Mouse (Mus musculus) liver, embryonic 16.5 days (tissue): Measurements from ENCODE around the gene Cwc22. TPM values are rescaled to one million over a fixed set of nuclear protein-coding genes. Genes with fewer than 3 reads are reported as not detected.

Experiments used
- ATAC-seq: fragments of 200-750 bp; cut with Nextera tagmentation; 2 replicates; pipeline ENCODE4 v1.8.0; 2017; ENCODE audit warnings: low read depth, mild to moderate bottlenecking, moderate number of reproducible peaks, moderate library complexity
- H3K27ac ChIP-seq: fragments of 300-500 bp; sonication (generic); 2 replicates; pipeline ENCODE4 v1.5.1; 2014; ENCODE audit warnings: mild to moderate bottlenecking, low read length
- H3K27me3 ChIP-seq: fragments of 300-500 bp; sonication (generic); 2 replicates; pipeline ENCODE4 v1.6.1; 2014; ENCODE audit warnings: low read depth, low read length, mixed read lengths; ENCODE audit not compliant: control insufficient read depth, insufficient read depth
- H3K36me3 ChIP-seq: fragments of 300-500 bp; sonication (generic); 2 replicates; pipeline ENCODE4 v1.6.1; 2014; ENCODE audit warnings: mild to moderate bottlenecking; ENCODE audit not compliant: control insufficient read depth, insufficient read depth
- H3K4me1 ChIP-seq: fragments of 300-500 bp; sonication (generic); 2 replicates; pipeline ENCODE4 v1.6.1; 2014; ENCODE audit warnings: low read depth, low read length, mixed read lengths; ENCODE audit not compliant: control insufficient read depth
- H3K4me2 ChIP-seq: fragments of 300-500 bp; sonication (generic); 2 replicates; pipeline ENCODE4 v1.6.1; 2014; ENCODE audit warnings: low read depth, low read length, mixed read lengths
- H3K4me3 ChIP-seq: fragments of 300-500 bp; sonication (generic); 2 replicates; pipeline ENCODE4 v1.5.1; 2014; ENCODE audit warnings: low read depth, mild to moderate bottlenecking, low read length
- H3K9ac ChIP-seq: fragments of 300-500 bp; sonication (generic); 2 replicates; pipeline ENCODE4 v1.6.1; 2014; ENCODE audit warnings: low read depth, low read length
- H3K9me3 ChIP-seq: fragments of 300-500 bp; sonication (generic); replicated peaks from 2 replicates; pipeline ENCODE4 v1.6.1; 2016; ENCODE audit warnings: low read length; ENCODE audit not compliant: control insufficient read depth
- WGBS: fragments of 180-500 bp; shearing (Covaris S2); extraction: QIAGEN DNeasy Blood & Tissue Kit; methylation state at CpG from one replicate; pipeline ENCODE4 v1.1.7; 2014; ENCODE audit not compliant: insufficient replicate concordance; 5-methylcytosine and 5-hydroxymethylcytosine counted together
- polyA plus RNA-seq: library from polyadenylated mRNA; unstranded; fragments of >200 nt; fragmentation: Nextera tagmentation; extraction: Ambion mirVana; gene quantifications from 2 replicates; pipeline ENCODE4 v1.2.1, GENCODE M21; 2015

Gene Cwc22
- polyA plus RNA-seq, 1 experiment from 2014 or later = 11.7 TPM

GRCm38 (mm10) chr2:77973296-77973695 is 27.1 kb upstream of the Cwc22 start:
- Histone ChIP-seq H3K36me3 (no peaks in the 10 kb centered on the region), H3K4me2 (no peak overlapping the region), H3K4me1 (no peaks in the 10 kb centered on the region), H3K4me3 (no peak overlapping the region), H3K9ac (no peak overlapping the region), H3K27ac (no peak overlapping the region), H3K9me3 (no peaks in the 10 kb centered on the region; the same call in 1 of the 2 replicates), H3K27me3 (no peaks in the 10 kb centered on the region)
- ATAC-seq = no peak
- WGBS = 45% methylated on average over 2 of the region's 2 CpGs

- H3K27ac ChIP-seq = no peak overlapping the region
- ATAC-seq = no peak
- no peaks in the 10 kb centered on the region for H3K4me1 ChIP-seq
Observed at GRCm38 (mm10) chr2:77972541-77972940, 26.4 kb upstream of the Cwc22 start.

GRCm38 (mm10) chr2:77971871-77972270 is 25.7 kb upstream of the Cwc22 start:
- no peak overlapping the region for H3K27ac ChIP-seq
- no peaks in the 10 kb centered on the region for H3K4me1 ChIP-seq
- H3K9ac ChIP-seq = no peak overlapping the region
- no peaks in the 10 kb centered on the region for H3K9me3 ChIP-seq
- no peak for ATAC-seq
- H3K27me3 ChIP-seq = no peaks in the 10 kb centered on the region
- H3K4me2 ChIP-seq = no peak overlapping the region
- 71% methylated on average over 1 of the region's 1 CpGs for WGBS
- H3K4me3 ChIP-seq = no peak overlapping the region
- H3K36me3 ChIP-seq = no peaks in the 10 kb centered on the region

More at GRCm38 (mm10) chr2:77972541-77972940, 26.4 kb upstream of the Cwc22 start:
- H3K4me3 ChIP-seq = no peak overlapping the region
- no peaks in the 10 kb centered on the region for H3K27me3 ChIP-seq
- H3K9ac ChIP-seq = no peak overlapping the region
- H3K9me3 ChIP-seq = no peaks in the 10 kb centered on the region; the same call in 1 of the 2 replicates
- no peak overlapping the region for H3K4me2 ChIP-seq
- H3K36me3 ChIP-seq = no peaks in the 10 kb centered on the region
- 72% methylated on average over 2 of the region's 2 CpGs for WGBS

GRCm38 (mm10) chr2:77971361-77971760 is 25.2 kb upstream of the Cwc22 start:
- no peak overlapping the region for H3K27ac ChIP-seq
- no peak overlapping the region for H3K4me3 ChIP-seq
- no peaks in the 10 kb centered on the region for H3K9me3 ChIP-seq
- H3K9ac ChIP-seq = no peak overlapping the region
- H3K4me2 ChIP-seq = no peak overlapping the region
- WGBS = 49% methylated on average over 2 of the region's 2 CpGs
- H3K4me1 ChIP-seq = no peaks in the 10 kb centered on the region
- H3K27me3 ChIP-seq = no peaks in the 10 kb centered on the region
- ATAC-seq = no peak
- H3K36me3 ChIP-seq = no peaks in the 10 kb centered on the region

- no peak overlapping the region for H3K4me3 ChIP-seq
- H3K9me3 ChIP-seq = no peaks in the 10 kb centered on the region
- no peak for ATAC-seq
- WGBS = 55% methylated on average over 3 of the region's 3 CpGs
- no peak overlapping the region for H3K4me2 ChIP-seq
- H3K9ac ChIP-seq = no peak overlapping the region
- no peaks in the 10 kb centered on the region for H3K27me3 ChIP-seq
- H3K36me3 ChIP-seq = no peaks in the 10 kb centered on the region
- no peaks in the 10 kb centered on the region for H3K4me1 ChIP-seq
- H3K27ac ChIP-seq = no peak overlapping the region
Observed at GRCm38 (mm10) chr2:77970556-77970955, 24.4 kb upstream of the Cwc22 start.

GRCm38 (mm10) chr2:77969956-77970355 is 23.8 kb upstream of the Cwc22 start:
- no peaks in the 10 kb centered on the region for H3K36me3 ChIP-seq
- ATAC-seq = no peak
- WGBS = 85% methylated on average over 4 of the region's 4 CpGs
- H3K27me3 ChIP-seq = no peaks in the 10 kb centered on the region
- H3K9ac ChIP-seq = no peak overlapping the region
- H3K9me3 ChIP-seq = no peaks in the 10 kb centered on the region
- H3K4me2 ChIP-seq = no peak overlapping the region
- H3K27ac ChIP-seq = no peak overlapping the region
- no peak overlapping the region for H3K4me3 ChIP-seq
- no peaks in the 10 kb centered on the region for H3K4me1 ChIP-seq

- Histone ChIP-seq H3K4me3 (no peak overlapping the region), H3K9me3 (no peaks in the 10 kb centered on the region), H3K9ac (no peak overlapping the region), H3K4me2 (no peak overlapping the region), H3K27me3 (no peaks in the 10 kb centered on the region), H3K27ac (no peak overlapping the region), H3K4me1 (no peaks in the 10 kb centered on the region), H3K36me3 (no peaks in the 10 kb centered on the region)
- ATAC-seq = no peak
- WGBS = 71% methylated on average over 3 of the region's 3 CpGs
Observed at GRCm38 (mm10) chr2:77962450-77963193, 16.4 kb upstream of the Cwc22 start.

- H3K27me3 ChIP-seq = no peaks in the 10 kb centered on the region
- H3K36me3 ChIP-seq = no peaks in the 10 kb centered on the region
- no peak overlapping the region for H3K4me2 ChIP-seq
- no peak overlapping the region for H3K4me3 ChIP-seq
- 48% methylated on average over 1 of the region's 1 CpGs for WGBS
- no peaks in the 10 kb centered on the region for H3K4me1 ChIP-seq
- no peak overlapping the region for H3K27ac ChIP-seq
- no peaks in the 10 kb centered on the region for H3K9me3 ChIP-seq
- no peak for ATAC-seq
- H3K9ac ChIP-seq = no peak overlapping the region
Observed at GRCm38 (mm10) chr2:77961256-77961655, 15.1 kb upstream of the Cwc22 start.

GRCm38 (mm10) chr2:77960711-77961110 is 14.5 kb upstream of the Cwc22 start:
- no peak overlapping the region for H3K9ac ChIP-seq
- no peaks in the 10 kb centered on the region for H3K9me3 ChIP-seq
- H3K27me3 ChIP-seq = no peaks in the 10 kb centered on the region
- WGBS = 60% methylated on average over 3 of the region's 3 CpGs
- H3K4me3 ChIP-seq = no peak overlapping the region
- H3K36me3 ChIP-seq = no peaks in the 10 kb centered on the region
- no peak for ATAC-seq
- H3K27ac ChIP-seq = no peak overlapping the region
- no peaks in the 10 kb centered on the region for H3K4me1 ChIP-seq
- no peak overlapping the region for H3K4me2 ChIP-seq
